Mouse (Mus musculus) neural tube, embryonic 12.5 days (tissue): ENCODE results near the gene Ptrh2. TPM values are rescaled to one million over a fixed set of nuclear protein-coding genes. Genes with fewer than 3 reads are reported as not detected.

ENCODE experiments used
- ATAC-seq: fragments of 200-750 bp; cut with Nextera tagmentation; 2 replicates; pipeline ENCODE4 v1.8.0; 2017; ENCODE audit warnings: low read depth, mild to moderate bottlenecking, moderate TSS enrichment, moderate library complexity; ENCODE audit not compliant: low FRiP score
- H3K27ac ChIP-seq: fragments of 300-500 bp; sonication (generic); 2 replicates; pipeline ENCODE4 v1.5.1; 2016
- H3K27me3 ChIP-seq: fragments of 300-500 bp; sonication (generic); replicated peaks from 2 replicates; pipeline ENCODE4 v1.6.1; 2016; ENCODE audit warnings: mild to moderate bottlenecking
- H3K36me3 ChIP-seq: fragments of 300-500 bp; sonication (generic); 2 replicates; pipeline ENCODE4 v1.6.1; 2016; ENCODE audit warnings: mild to moderate bottlenecking
- H3K4me1 ChIP-seq: fragments of 300-500 bp; sonication (generic); 2 replicates; pipeline ENCODE4 v1.6.1; 2016
- H3K4me2 ChIP-seq: fragments of 300-500 bp; sonication (generic); replicated peaks from 2 replicates; pipeline ENCODE4 v1.6.1; 2016; ENCODE audit warnings: mild to moderate bottlenecking
- H3K4me3 ChIP-seq: fragments of 300-500 bp; sonication (generic); 2 replicates; pipeline ENCODE4 v1.5.1; 2016
- H3K9ac ChIP-seq: fragments of 300-500 bp; sonication (generic); 2 replicates; pipeline ENCODE4 v1.6.1; 2016; ENCODE audit warnings: mild to moderate bottlenecking
- H3K9me3 ChIP-seq: fragments of 300-500 bp; sonication (generic); 2 replicates; pipeline ENCODE4 v1.6.1; 2016; ENCODE audit warnings: mild to moderate bottlenecking
- WGBS: fragments of 180-500 bp; shearing (Covaris S2); methylation state at CpG from one replicate; pipeline ENCODE4 v1.1.7; 2016; 5-methylcytosine and 5-hydroxymethylcytosine counted together
- polyA plus RNA-seq: library from polyadenylated mRNA; unstranded; fragments of >200 nt; fragmentation: Nextera tagmentation; extraction: Ambion mirVana; gene quantifications from 2 replicates; pipeline ENCODE4 v1.2.1, GENCODE M21; 2016

Gene Ptrh2
- polyA plus RNA-seq, 1 experiment from 2014 or later = 32.0 TPM

DNA sequence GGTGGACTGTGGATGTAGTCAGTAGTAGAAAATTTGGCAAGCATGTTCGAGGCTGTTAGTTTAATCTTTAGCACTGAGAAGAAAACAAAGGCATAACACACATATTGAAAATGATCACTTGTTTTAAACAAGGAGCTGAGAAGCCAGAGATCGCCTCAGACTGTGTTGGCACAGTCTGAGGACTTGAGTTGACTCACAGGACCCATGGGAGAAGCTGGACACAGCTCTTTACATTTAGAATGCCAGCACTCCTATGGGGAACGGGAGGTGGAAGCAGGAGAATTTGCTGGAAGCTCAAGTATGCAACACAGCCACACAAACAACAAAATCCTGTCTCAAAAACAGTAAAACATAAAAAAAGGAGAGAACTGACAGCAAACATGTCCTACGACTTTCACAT is 29.7 kb upstream of the Ptrh2 start:
- Histone ChIP-seq H3K4me2 (no peak overlapping the region), H3K9ac (no peak overlapping the region), H3K36me3 (no peaks in the 10 kb centered on the region), H3K4me1 (no peaks in the 10 kb centered on the region), H3K9me3 (no peaks in the 10 kb centered on the region), H3K27ac (no peak overlapping the region), H3K4me3 (no peak overlapping the region), H3K27me3 (no peaks in the 10 kb centered on the region)
- ATAC-seq = no peak
- WGBS = 93% methylated on average over 4 of the region's 4 CpGs

GRCm38 (mm10) chr11:86655671-86656070 is 28.1 kb upstream of the Ptrh2 start:
- H3K27ac ChIP-seq = no peak overlapping the region
- H3K9me3 ChIP-seq = no peaks in the 10 kb centered on the region
- H3K27me3 ChIP-seq = no peaks in the 10 kb centered on the region
- WGBS = 71% methylated on average over 1 of the region's 1 CpGs
- no peak overlapping the region for H3K9ac ChIP-seq
- no peak overlapping the region for H3K4me2 ChIP-seq
- H3K36me3 ChIP-seq = peaks cover 4% of the 10 kb centered on the region
- no peak overlapping the region for H3K4me3 ChIP-seq
- no peaks in the 10 kb centered on the region for H3K4me1 ChIP-seq
- no peak for ATAC-seq

- Histone ChIP-seq H3K27me3 (no peaks in the 10 kb centered on the region), H3K9me3 (no peaks in the 10 kb centered on the region), H3K27ac (no peak overlapping the region), H3K4me3 (no peak overlapping the region), H3K9ac (no peak overlapping the region), H3K4me2 (no peak overlapping the region), H3K4me1 (no peaks in the 10 kb centered on the region), H3K36me3 (peaks cover 11% of the 10 kb centered on the region)
- ATAC-seq = no peak
- WGBS = 85% methylated on average over 4 of the region's 4 CpGs
These were observed 26.8 kb upstream of the Ptrh2 start for GRCm38 (mm10) chr11:86656849-86657567.

- no peak for ATAC-seq
- no peak overlapping the region for H3K9ac ChIP-seq
- no peak overlapping the region for H3K4me3 ChIP-seq
- peaks cover 18% of the 10 kb centered on the region for H3K36me3 ChIP-seq
- H3K9me3 ChIP-seq = no peaks in the 10 kb centered on the region
- H3K4me2 ChIP-seq = no peak overlapping the region
- no peaks in the 10 kb centered on the region for H3K4me1 ChIP-seq
- no peak overlapping the region for H3K27ac ChIP-seq
- H3K27me3 ChIP-seq = no peaks in the 10 kb centered on the region
These were observed 25.9 kb upstream of the Ptrh2 start for GRCm38 (mm10) chr11:86657863-86658262.

- no peak for ATAC-seq
These were observed 20.5 kb upstream of the Ptrh2 start for GRCm38 (mm10) chr11:86662986-86663895.

GRCm38 (mm10) chr11:86663977-86664376 is 19.8 kb upstream of the Ptrh2 start:
- no peak overlapping the region for H3K4me2 ChIP-seq
- H3K4me3 ChIP-seq = no peak overlapping the region
- ATAC-seq = no peak
- H3K9ac ChIP-seq = no peak overlapping the region
- H3K27ac ChIP-seq = no peak overlapping the region
- H3K4me1 ChIP-seq = no peaks in the 10 kb centered on the region
- peaks cover 28% of the 10 kb centered on the region for H3K36me3 ChIP-seq
- H3K9me3 ChIP-seq = no peaks in the 10 kb centered on the region
- no peaks in the 10 kb centered on the region for H3K27me3 ChIP-seq

More at GRCm38 (mm10) chr11:86662986-86663895, 20.5 kb upstream of the Ptrh2 start:
- Histone ChIP-seq H3K27me3 (no peaks in the 10 kb centered on the region), H3K9me3 (no peaks in the 10 kb centered on the region), H3K4me2 (no peak overlapping the region), H3K4me3 (no peak overlapping the region), H3K36me3 (peaks cover 28% of the 10 kb centered on the region), H3K4me1 (no peaks in the 10 kb centered on the region), H3K27ac (no peak overlapping the region), H3K9ac (no peak overlapping the region)
- 94% methylated on average over 8 of the region's 8 CpGs for WGBS

DNA sequence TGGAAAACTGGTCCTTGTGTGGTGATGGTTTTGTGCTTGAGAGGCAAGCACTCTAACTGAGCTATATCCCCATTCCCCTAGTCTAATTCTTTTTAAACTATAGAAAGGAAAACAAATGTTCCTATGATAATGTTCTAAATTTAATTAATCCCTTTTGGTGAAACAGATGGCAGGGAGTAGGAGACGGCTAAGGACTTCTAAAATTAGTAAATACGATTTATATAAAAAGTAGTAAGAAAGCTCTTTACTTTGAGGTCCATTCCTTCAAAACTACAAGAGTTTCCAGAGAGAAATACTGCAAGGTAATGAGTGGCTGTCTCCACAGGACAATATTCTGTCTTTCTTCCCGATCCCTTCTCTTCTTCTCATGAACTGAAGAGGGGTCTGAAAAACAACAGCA is 19.4 kb upstream of the Ptrh2 start:
- ATAC-seq = no peak
- H3K27ac ChIP-seq = no peak overlapping the region
- H3K27me3 ChIP-seq = no peaks in the 10 kb centered on the region
- no peak overlapping the region for H3K4me3 ChIP-seq
- H3K36me3 ChIP-seq = peaks cover 28% of the 10 kb centered on the region
- no peaks in the 10 kb centered on the region for H3K4me1 ChIP-seq
- no peak overlapping the region for H3K9ac ChIP-seq
- 97% methylated on average over 3 of the region's 3 CpGs for WGBS
- no peak overlapping the region for H3K4me2 ChIP-seq
- H3K9me3 ChIP-seq = no peaks in the 10 kb centered on the region

DNA sequence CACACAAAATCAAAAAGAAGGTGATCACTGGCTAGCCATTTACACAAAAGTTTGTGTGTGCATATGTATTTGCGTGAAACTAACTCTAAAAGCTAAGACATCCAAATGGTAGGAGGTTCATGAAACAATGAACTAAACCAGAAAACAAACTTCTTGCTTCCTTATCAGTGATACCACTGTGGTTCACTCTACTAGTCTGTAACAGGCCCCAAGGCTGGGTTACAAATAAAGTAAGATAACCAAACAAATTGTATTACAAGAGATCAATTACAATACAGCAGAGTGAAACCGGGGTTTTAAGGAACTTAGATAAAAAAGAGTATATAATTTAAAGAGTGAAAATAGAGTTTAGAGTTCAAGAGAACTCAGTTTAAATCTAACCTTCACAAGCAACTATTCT is 16.2 kb upstream of the Ptrh2 start:
- no peaks in the 10 kb centered on the region for H3K27me3 ChIP-seq
- H3K4me3 ChIP-seq = no peak overlapping the region
- ATAC-seq = no peak
- no peak overlapping the region for H3K9ac ChIP-seq
- H3K4me2 ChIP-seq = no peak overlapping the region
- WGBS = 96% methylated on average over 2 of the region's 2 CpGs
- H3K9me3 ChIP-seq = no peaks in the 10 kb centered on the region
- H3K36me3 ChIP-seq = peaks cover 11% of the 10 kb centered on the region
- H3K27ac ChIP-seq = no peak overlapping the region
- no peaks in the 10 kb centered on the region for H3K4me1 ChIP-seq

DNA sequence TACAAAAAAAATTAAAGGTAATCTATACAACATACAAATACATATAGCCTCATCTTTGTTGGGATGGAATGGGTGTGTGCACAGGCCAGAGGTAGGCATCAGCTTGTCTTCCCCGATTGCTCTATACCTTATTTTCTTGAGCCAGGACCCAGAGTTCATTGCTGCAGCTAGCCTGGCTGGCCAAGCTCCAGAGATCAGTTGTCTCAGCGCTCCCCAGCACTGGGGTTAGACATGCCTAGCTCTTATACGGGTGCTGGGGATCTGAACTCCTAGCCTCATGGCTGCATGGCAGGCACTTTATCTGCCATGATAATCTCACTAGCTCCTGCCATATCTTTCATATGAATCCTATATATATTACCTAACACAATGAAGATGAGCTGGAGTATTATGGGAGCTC is 15.6 kb upstream of the Ptrh2 start:
- Histone ChIP-seq H3K4me3 (no peak overlapping the region), H3K9ac (no peak overlapping the region), H3K36me3 (peaks cover 10% of the 10 kb centered on the region), H3K4me2 (no peak overlapping the region), H3K27ac (no peak overlapping the region), H3K27me3 (no peaks in the 10 kb centered on the region), H3K9me3 (no peaks in the 10 kb centered on the region), H3K4me1 (no peaks in the 10 kb centered on the region)
- ATAC-seq = no peak
- 92% methylated on average over 3 of the region's 3 CpGs for WGBS

DNA sequence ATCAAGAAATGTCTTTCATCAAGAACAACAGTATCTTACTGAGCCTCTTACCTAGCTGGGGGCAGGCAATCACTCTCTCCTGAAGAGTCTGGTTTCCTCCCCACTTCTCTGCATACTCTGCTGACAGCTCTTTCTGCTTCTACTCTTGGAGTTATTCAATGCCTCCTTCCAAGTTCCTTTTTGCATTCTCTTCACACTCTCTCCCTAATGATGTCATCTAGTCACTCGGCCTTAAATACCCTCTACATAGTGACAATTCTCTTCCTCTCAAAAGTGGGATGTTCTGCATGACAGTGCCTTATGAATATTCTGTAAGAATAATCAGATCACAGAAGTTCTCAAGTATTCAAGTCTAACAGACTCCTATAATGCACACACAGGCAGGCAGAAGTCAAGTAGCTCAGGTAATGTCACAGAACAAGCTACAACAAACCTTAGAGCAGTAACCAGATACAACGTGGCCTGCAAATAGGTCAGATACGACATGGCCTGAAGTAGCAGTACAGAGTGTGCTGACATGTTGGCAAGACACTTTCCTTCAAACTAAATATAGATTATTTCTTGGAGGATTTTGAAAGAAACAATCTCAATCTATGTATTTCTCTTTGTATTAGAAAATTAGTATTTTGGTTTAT is 12.6 kb upstream of the Ptrh2 start:
- ATAC-seq = no peak
- Histone ChIP-seq H3K4me2 (no peak overlapping the region), H3K4me3 (no peak overlapping the region), H3K36me3 (no peaks in the 10 kb centered on the region), H3K4me1 (no peaks in the 10 kb centered on the region), H3K27me3 (no peaks in the 10 kb centered on the region), H3K9ac (no peak overlapping the region), H3K27ac (no peak overlapping the region), H3K9me3 (no peaks in the 10 kb centered on the region)
- 72% methylated on average over 3 of the region's 3 CpGs for WGBS

DNA sequence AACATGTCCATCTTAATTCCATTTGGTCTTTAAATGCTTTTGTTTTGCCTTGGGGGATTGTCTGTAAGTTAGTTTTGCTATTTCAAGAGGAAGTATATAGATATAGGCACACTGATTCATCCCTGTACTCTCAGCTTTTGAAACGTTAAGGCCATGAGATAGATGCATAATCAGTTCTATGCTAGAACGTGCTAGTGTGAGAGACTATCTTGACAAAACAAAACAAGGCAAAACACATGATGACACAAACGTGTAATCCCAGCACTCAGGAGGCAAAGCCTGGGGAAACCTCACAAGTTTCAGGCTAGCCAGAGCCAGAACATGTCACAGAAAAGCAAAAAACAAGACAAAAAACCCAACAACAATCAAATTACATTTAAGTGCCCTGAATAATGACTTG is 11.0 kb upstream of the Ptrh2 start:
- WGBS = 87% methylated on average over 3 of the region's 3 CpGs

DNA sequence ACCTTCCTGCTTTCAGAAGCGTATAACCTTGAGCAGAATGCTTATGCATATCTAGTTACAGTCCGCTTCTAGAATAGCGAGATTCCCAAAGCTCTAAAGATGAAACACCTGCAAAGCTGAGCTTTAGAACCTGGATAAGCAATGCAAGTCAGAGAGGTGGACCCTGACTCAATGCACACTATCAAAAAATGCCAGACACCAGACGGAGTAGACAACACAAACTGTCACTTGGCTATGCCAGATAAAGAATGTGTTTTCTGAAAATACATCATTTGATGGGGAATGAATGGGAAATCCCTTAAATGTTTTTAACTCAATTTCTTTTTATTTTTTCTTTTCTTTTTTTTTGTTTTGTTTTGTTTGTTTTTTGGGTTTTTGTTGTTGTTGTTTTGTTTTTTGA is 8.3 kb upstream of the Ptrh2 start:
- Histone ChIP-seq H3K27ac (no peak overlapping the region), H3K27me3 (no peaks in the 10 kb centered on the region), H3K4me3 (no peak overlapping the region), H3K9ac (no peak overlapping the region), H3K36me3 (no peaks in the 10 kb centered on the region), H3K9me3 (no peaks in the 10 kb centered on the region), H3K4me1 (no peaks in the 10 kb centered on the region), H3K4me2 (no peak overlapping the region)
- ATAC-seq = no peak
- WGBS = 94% methylated on average over 4 of the region's 4 CpGs

More for the DNA sequence above, 11.0 kb upstream of the Ptrh2 start:
- no peak overlapping the region for H3K4me2 ChIP-seq
- no peak overlapping the region for H3K27ac ChIP-seq
- H3K36me3 ChIP-seq = no peaks in the 10 kb centered on the region
- H3K27me3 ChIP-seq = no peaks in the 10 kb centered on the region
- no peak overlapping the region for H3K4me3 ChIP-seq
- no peak overlapping the region for H3K9ac ChIP-seq
- ATAC-seq = no peak
- H3K4me1 ChIP-seq = no peaks in the 10 kb centered on the region
- H3K9me3 ChIP-seq = no peaks in the 10 kb centered on the region
